Mouse (Mus musculus): ENCODE measurements around the gene Ifnar2.

The Ifnar2 gene

GRCm38 (mm10) chr16:91372577-91373472, at the start of gene Ifnar2:
TSS of gene Ifnar2 (plus strand) at chr16:91372783.
- peak; percentile 68 for DNase-seq

GRCm38 (mm10) chr16:91327605-91328004, 45.0 kb upstream of the Ifnar2 start:
- no peak for DNase-seq

GRCm38 (mm10) chr16:91328922-91329321, 43.7 kb upstream of the Ifnar2 start:
- no peak for DNase-seq

GRCm38 (mm10) chr16:91330496-91330895, 42.1 kb upstream of the Ifnar2 start:
- DNase-seq, result no peak

GRCm38 (mm10) chr16:91331153-91331552, 41.4 kb upstream of the Ifnar2 start:
- DNase-seq, result no peak

GRCm38 (mm10) chr16:91332880-91333279, 39.7 kb upstream of the Ifnar2 start:
- no peak for DNase-seq

GRCm38 (mm10) chr16:91334190-91334893, 38.2 kb upstream of the Ifnar2 start:
- DNase-seq, result no peak

- no peak for DNase-seq
These were observed 35.8 kb upstream of the Ifnar2 start for GRCm38 (mm10) chr16:91336753-91337152.

GRCm38 (mm10) chr16:91337480-91337879, 35.1 kb upstream of the Ifnar2 start:
- no peak for DNase-seq

- no peak for DNase-seq
These were observed 26.1 kb upstream of the Ifnar2 start for GRCm38 (mm10) chr16:91346491-91346890.

- no peak for DNase-seq
These were observed 24.9 kb upstream of the Ifnar2 start for GRCm38 (mm10) chr16:91347491-91348263.

- no peak for DNase-seq
These were observed 24.4 kb upstream of the Ifnar2 start for GRCm38 (mm10) chr16:91348264-91348565.

GRCm38 (mm10) chr16:91348588-91349330, 23.8 kb upstream of the Ifnar2 start:
- DNase-seq, result peak; percentile 34

GRCm38 (mm10) chr16:91352084-91352562, 20.5 kb upstream of the Ifnar2 start:
- DNase-seq, result peak; percentile 70

GRCm38 (mm10) chr16:91352749-91353148, 19.8 kb upstream of the Ifnar2 start:
- no peak for DNase-seq

GRCm38 (mm10) chr16:91353177-91353576, 19.4 kb upstream of the Ifnar2 start:
- DNase-seq, result no peak

- DNase-seq, result no peak
These were observed 18.9 kb upstream of the Ifnar2 start for GRCm38 (mm10) chr16:91353638-91354037.

- no peak for DNase-seq
These were observed 18.0 kb upstream of the Ifnar2 start for GRCm38 (mm10) chr16:91354599-91354998.

- peak; percentile 26 for DNase-seq
These were observed 17.4 kb upstream of the Ifnar2 start for GRCm38 (mm10) chr16:91355160-91355559.

GRCm38 (mm10) chr16:91356760-91357525, 15.6 kb upstream of the Ifnar2 start:
- DNase-seq, result no peak

- DNase-seq, result no peak
These were observed 15.1 kb upstream of the Ifnar2 start for GRCm38 (mm10) chr16:91357526-91357900.

- no peak for DNase-seq
These were observed 14.0 kb upstream of the Ifnar2 start for GRCm38 (mm10) chr16:91358555-91358954.

Data from right cerebral cortex, postnatal 14 days (tissue).